13 mouse cellular contexts compared by ENCODE assay signal in the genomic region with DNA sequence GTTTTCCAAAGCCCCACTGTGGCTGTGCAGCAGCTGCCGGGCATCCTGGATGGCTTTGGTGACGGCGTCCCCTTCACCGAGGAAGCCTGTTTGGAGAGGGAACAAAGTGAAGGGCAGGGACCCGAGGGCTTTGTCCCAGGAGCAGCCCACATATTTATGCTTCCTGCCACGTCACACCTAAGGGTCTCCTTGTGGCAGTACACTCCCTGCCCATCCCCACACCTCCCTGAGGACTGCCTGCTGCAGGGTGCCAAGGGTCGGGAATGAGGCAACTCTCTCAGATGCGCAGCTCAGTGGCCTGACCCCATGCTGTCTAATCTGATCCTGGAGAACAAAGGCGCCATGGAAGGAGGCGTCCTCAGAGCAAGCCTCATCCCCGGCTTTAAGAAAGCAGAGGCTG. TPM values are rescaled to one million over a fixed set of nuclear protein-coding genes. Genes with fewer than 3 reads are reported as not detected.
DNase-seq lines count a peak whose midpoint lies in the region; ATAC-seq and TF ChIP-seq lines count a peak whose summit lies in the region.
"Had no signal": no experiment of that assay in that cellular context is flagged by ENCODE, and none has a peak within 500 bp of the region (broad histone marks: within the 10 kb centered on the region; RNA-seq: fewer than 3 reads in every experiment).

No protein-coding gene starts in this region.

- H3K4me2 ChIP-seq in midbrain, postnatal 0 days (ENCODE audit: low read depth, low read length, poor library complexity, severe bottlenecking): no peak overlapping the region
- H3K4me2 ChIP-seq in embryonic facial prominence, embryonic 14.5 days (ENCODE audit: low read depth, low read length): peak overlapping the region; percentile 38; the same call in 1 of the 2 replicates
- no peak overlapping the region for H3K4me2 ChIP-seq in hindbrain, embryonic 13.5 days
- peak overlapping the region; percentile 19; the same call in 1 of the 2 replicates for H3K4me2 ChIP-seq in midbrain, embryonic 15.5 days
- H3K4me2 ChIP-seq: lung, embryonic 15.5 days had no signal

- H3K4me3 ChIP-seq in midbrain, embryonic 10.5 days: peak overlapping the region; percentile 18; the same call in 1 of the 2 replicates
- no peak overlapping the region for H3K4me3 ChIP-seq in midbrain, postnatal 0 days (ENCODE audit: low read depth, low read length)
- no peak overlapping the region for H3K4me3 ChIP-seq in embryonic facial prominence, embryonic 14.5 days (ENCODE audit: low read depth, low read length)
- no peak overlapping the region for H3K4me3 ChIP-seq in hindbrain, embryonic 13.5 days
- H3K4me3 ChIP-seq in midbrain, embryonic 15.5 days: no peak overlapping the region
- H3K4me3 ChIP-seq: erythroblast, embryonic 14.5 days; lung, embryonic 15.5 days; myocyte had no signal

- peak; percentile 64 for DNase-seq in midbrain, embryonic 10.5 days (ENCODE audit: low spot score)
- DNase-seq in midbrain, postnatal 0 days (ENCODE audit: low spot score): no peak
- DNase-seq in embryonic facial prominence, embryonic 14.5 days (ENCODE audit: low spot score): no peak
- no peak for DNase-seq in cerebellum, postnatal 36 days
- no peak for DNase-seq in left cerebral cortex, postnatal 25 days (ENCODE audit: low spot score in 2 of 2)

- intact Hi-C loops in left cerebral cortex, postnatal 25 days (cut with DNase I): loop anchor here (5.0 kb wide), 1 partner anchor 106 kb away; no protein-coding TSS in a partner anchor

- no peak overlapping the region for H3K9ac ChIP-seq in midbrain, postnatal 0 days (replicated peaks; ENCODE audit: low read length, poor library complexity, severe bottlenecking)
- H3K9ac ChIP-seq in embryonic facial prominence, embryonic 14.5 days (ENCODE audit: low read depth, low read length): 0 out of 2 replicates have a peak overlapping the region, but pooled peaks have one; percentile 30
- peak overlapping the region; percentile 58; the same call in 1 of the 2 replicates for H3K9ac ChIP-seq in hindbrain, embryonic 13.5 days
- no peak overlapping the region for H3K9ac ChIP-seq in midbrain, embryonic 15.5 days

- H3K36me3 ChIP-seq in midbrain, embryonic 10.5 days: peaks cover 98% of the 10 kb centered on the region
- peaks cover 15% of the 10 kb centered on the region for H3K36me3 ChIP-seq in midbrain, postnatal 0 days (ENCODE audit: insufficient read depth, low read length)
- H3K36me3 ChIP-seq in embryonic facial prominence, embryonic 14.5 days (ENCODE audit: control insufficient read depth, insufficient read depth, low read length): 0 out of 2 replicates have a peak, but pooled peaks cover 9% of the 10 kb centered on the region
- peaks cover 46% of the 10 kb centered on the region for H3K36me3 ChIP-seq in hindbrain, embryonic 13.5 days
- no peaks in the 10 kb centered on the region for H3K36me3 ChIP-seq in midbrain, embryonic 15.5 days (replicated peaks)

- peak overlapping the region; percentile 84 for H3K27ac ChIP-seq in midbrain, embryonic 10.5 days (replicated peaks)
- no peak overlapping the region for H3K27ac ChIP-seq in midbrain, postnatal 0 days (ENCODE audit: low read depth, low read length)
- no peak overlapping the region for H3K27ac ChIP-seq in embryonic facial prominence, embryonic 14.5 days (replicated peaks; ENCODE audit: low read depth, low read length)
- H3K27ac ChIP-seq in hindbrain, embryonic 13.5 days: peak overlapping the region; percentile 40; the same call in 1 of the 2 replicates
- no peak overlapping the region for H3K27ac ChIP-seq in midbrain, embryonic 15.5 days

- WGBS in midbrain, embryonic 10.5 days: 26% methylated on average over 11 of the region's 11 CpGs
- 33% methylated on average over 11 of the region's 11 CpGs for WGBS in midbrain, postnatal 0 days
- 53% methylated on average over 10 of the region's 11 CpGs for WGBS in embryonic facial prominence, embryonic 14.5 days
- 33% methylated on average over 11 of the region's 11 CpGs for WGBS in hindbrain, embryonic 13.5 days
- 19% methylated on average over 11 of the region's 11 CpGs for WGBS in midbrain, embryonic 15.5 days

- H3K27me3 ChIP-seq in midbrain, embryonic 10.5 days (ENCODE audit: low read depth, poor library complexity, severe bottlenecking): peaks cover 28% of the 10 kb centered on the region
- no peaks in the 10 kb centered on the region for H3K27me3 ChIP-seq in midbrain, postnatal 0 days (ENCODE audit: insufficient read depth, low read length)
- no peaks in the 10 kb centered on the region for H3K27me3 ChIP-seq in embryonic facial prominence, embryonic 14.5 days (replicated peaks; ENCODE audit: control insufficient read depth, insufficient read depth, low read length)
- no peaks in the 10 kb centered on the region for H3K27me3 ChIP-seq in hindbrain, embryonic 13.5 days
- no peaks in the 10 kb centered on the region for H3K27me3 ChIP-seq in midbrain, embryonic 15.5 days (replicated peaks)
- H3K27me3 ChIP-seq: lung, embryonic 15.5 days had no signal

- ATAC-seq in midbrain, postnatal 0 days (ENCODE audit: low FRiP score): no peak
- no peak for ATAC-seq in embryonic facial prominence, embryonic 14.5 days (ENCODE audit: low read depth)
- 0 out of 2 replicates have a peak, but pooled peaks have one; percentile 6 for ATAC-seq in hindbrain, embryonic 13.5 days (ENCODE audit: low FRiP score)
- ATAC-seq in midbrain, embryonic 15.5 days (replicated peaks): no peak

- H3K4me1 ChIP-seq in midbrain, embryonic 10.5 days: peaks cover 60% of the 10 kb centered on the region
- no peaks in the 10 kb centered on the region for H3K4me1 ChIP-seq in midbrain, postnatal 0 days (ENCODE audit: insufficient read depth, low read length)
- H3K4me1 ChIP-seq in embryonic facial prominence, embryonic 14.5 days (ENCODE audit: control insufficient read depth, insufficient read depth, low read length): no peaks in the 10 kb centered on the region
- peaks cover 21% of the 10 kb centered on the region for H3K4me1 ChIP-seq in hindbrain, embryonic 13.5 days (replicated peaks)
- H3K4me1 ChIP-seq in midbrain, embryonic 15.5 days: peaks cover 13% of the 10 kb centered on the region

- H3K9me3 ChIP-seq in midbrain, embryonic 10.5 days (replicated peaks): 0 out of 2 replicates have a peak, but pooled peaks cover under 1% of the 10 kb centered on the region
- H3K9me3 ChIP-seq in midbrain, postnatal 0 days (ENCODE audit: low read length): no peaks in the 10 kb centered on the region
- no peaks in the 10 kb centered on the region for H3K9me3 ChIP-seq in embryonic facial prominence, embryonic 14.5 days (ENCODE audit: control insufficient read depth, low read length)
- no peaks in the 10 kb centered on the region for H3K9me3 ChIP-seq in hindbrain, embryonic 13.5 days
- H3K9me3 ChIP-seq in midbrain, embryonic 15.5 days: no peaks in the 10 kb centered on the region
- H3K9me3 ChIP-seq: lung, embryonic 15.5 days had no signal

- TF ChIP-seq CTCF in midbrain, postnatal 0 days (IDR thresholded peaks at IDR 0.05): no peak

RNA-seq across cellular contexts. Expression of a gene that starts 22.8 kb away (rescaled TPM):
- 3.4 and 3.9 TPM in 2 replicates for polyA plus RNA-seq in midbrain, embryonic 10.5 days (2016; fragmentation: Nextera tagmentation; extraction: Ambion mirVana)
- 49.8 and 52.0 TPM in 2 replicates for total RNA-seq in midbrain, postnatal 0 days (2014; rRNA removed)
- polyA plus RNA-seq in midbrain, postnatal 0 days (2015; fragmentation: Nextera tagmentation; extraction: Ambion mirVana): 34.5 and 37.2 TPM in 2 replicates
- 3.3 and 3.4 TPM in 2 replicates for polyA plus RNA-seq in embryonic facial prominence, embryonic 14.5 days (2014; fragmentation: Nextera tagmentation; extraction: Ambion mirVana)
- 9.9 and 10.3 TPM in 2 replicates for polyA plus RNA-seq in hindbrain, embryonic 13.5 days (2015; fragmentation: Nextera tagmentation; extraction: Ambion mirVana)
- polyA plus RNA-seq in midbrain, embryonic 15.5 days (2015; fragmentation: Nextera tagmentation; extraction: Ambion mirVana): 20.0 and 21.9 TPM in 2 replicates
- 1 to 10 TPM; 8.0 to 8.1 TPM for total RNA-seq in left cerebral cortex, postnatal 25 days (2021)
- total RNA-seq: hematopoietic stem cell, adult 5-6 weeks had no signal
- polyA plus RNA-seq: erythroblast, embryonic 14.5 days had no signal

RNA-seq across cellular contexts. Expression of a gene that starts 35.9 kb away (rescaled TPM):
- not detected in 2 replicates for polyA plus RNA-seq in midbrain, embryonic 10.5 days (2016; fragmentation: Nextera tagmentation; extraction: Ambion mirVana)
- total RNA-seq in midbrain, postnatal 0 days (2014; rRNA removed): 0.14 TPM in 1 of 2 replicates, not detected in the other
- 0.23 TPM in 1 of 2 replicates, not detected in the other for polyA plus RNA-seq in midbrain, postnatal 0 days (2015; fragmentation: Nextera tagmentation; extraction: Ambion mirVana)
- 5.9 and 6.6 TPM in 2 replicates for polyA plus RNA-seq in embryonic facial prominence, embryonic 14.5 days (2014; fragmentation: Nextera tagmentation; extraction: Ambion mirVana)
- polyA plus RNA-seq in hindbrain, embryonic 13.5 days (2015; fragmentation: Nextera tagmentation; extraction: Ambion mirVana): 3.7 and 4.2 TPM in 2 replicates
- polyA plus RNA-seq in midbrain, embryonic 15.5 days (2015; fragmentation: Nextera tagmentation; extraction: Ambion mirVana): 0.18 TPM in 1 of 2 replicates, not detected in the other
- total RNA-seq in left cerebral cortex, postnatal 25 days (2021): not detected
- total RNA-seq: gastrocnemius, postnatal 14 days; hematopoietic stem cell, adult 5-6 weeks had no signal
- polyA plus RNA-seq: activated CD4-positive, CD25-positive, alpha-beta regulatory T cell, adult 4 months; erythroblast, embryonic 14.5 days; myocyte had no signal

RNA-seq across cellular contexts. Expression of a gene that starts 38.0 kb away (rescaled TPM):
- 28.5 and 32.0 TPM in 2 replicates for polyA plus RNA-seq in midbrain, embryonic 10.5 days (2016; fragmentation: Nextera tagmentation; extraction: Ambion mirVana)
- 16.5 and 17.3 TPM in 2 replicates for total RNA-seq in midbrain, postnatal 0 days (2014; rRNA removed)
- 3.3 and 4.7 TPM in 2 replicates for polyA plus RNA-seq in midbrain, postnatal 0 days (2015; fragmentation: Nextera tagmentation; extraction: Ambion mirVana)
- 5.4 and 6.6 TPM in 2 replicates for polyA plus RNA-seq in embryonic facial prominence, embryonic 14.5 days (2014; fragmentation: Nextera tagmentation; extraction: Ambion mirVana)
- 7.9 and 8.0 TPM in 2 replicates for polyA plus RNA-seq in hindbrain, embryonic 13.5 days (2015; fragmentation: Nextera tagmentation; extraction: Ambion mirVana)
- polyA plus RNA-seq in midbrain, embryonic 15.5 days (2015; fragmentation: Nextera tagmentation; extraction: Ambion mirVana): 6.5 and 7.4 TPM in 2 replicates
- total RNA-seq in left cerebral cortex, postnatal 25 days (2021): 10 to 100 TPM in 1 of 2 experiments, 1 to 10 TPM in 1; 7.6 to 11.0 TPM
- polyA plus RNA-seq: activated CD4-positive, CD25-positive, alpha-beta regulatory T cell, adult 4 months had no signal

Comparison
In these comparisons a context has a peak if more than half of its experiments do, and no peak if none do; other contexts are left out.
1. H3K27ac ChIP-seq: peak in midbrain, embryonic 10.5 days (single experiment) and hindbrain, embryonic 13.5 days (single experiment); none in midbrain, postnatal 0 days (single experiment), embryonic facial prominence, embryonic 14.5 days (single experiment) and midbrain, embryonic 15.5 days (single experiment).
2. H3K4me2 ChIP-seq: peak in embryonic facial prominence, embryonic 14.5 days (single experiment) and midbrain, embryonic 15.5 days (single experiment); none in midbrain, postnatal 0 days (single experiment) and hindbrain, embryonic 13.5 days (single experiment).
3. H3K9ac ChIP-seq: peak in embryonic facial prominence, embryonic 14.5 days (single experiment) and hindbrain, embryonic 13.5 days (single experiment); none in midbrain, postnatal 0 days (single experiment) and midbrain, embryonic 15.5 days (single experiment).